Mouse (Mus musculus) ES-Bruce4 (cell line): Measurements from ENCODE around the gene Ush2a.

Source experiments
- CTCF ChIP-seq: IDR thresholded peaks from one replicate; pipeline ENCODE4 v1.8.1; 2011; ENCODE audit warnings: low read depth, low read length
- EP300 ChIP-seq: IDR thresholded peaks from 2 replicates; pipeline ENCODE4 v1.6.1; 2011; ENCODE audit warnings: low read depth, low read length; ENCODE audit not compliant: insufficient read depth

GRCm38 (mm10) chr1:189007239-189007979 lies 745.6 kb downstream of the Ush2a start, which contains the start of gene Kctd3:
- no peak for TF ChIP-seq CTCF
- TF ChIP-seq EP300, result no peak
